Comparison of ENCODE assay signal across 15 mouse cellular contexts in genomic region chr1:184040181-184040580, GRCm38 (mm10). TPM values are rescaled to one million over a fixed set of nuclear protein-coding genes. Genes with fewer than 3 reads are reported as not detected.
DNase-seq lines count a peak whose midpoint lies in the region; ATAC-seq lines count a peak whose summit lies in the region.
"Had no signal": no experiment of that assay in that cellular context is flagged by ENCODE, and none has a peak within 500 bp of the region (broad histone marks: within the 10 kb centered on the region; RNA-seq: fewer than 3 reads in every experiment).

No protein-coding gene starts in this region.

- no peak overlapping the region for H3K4me3 ChIP-seq in hindbrain, embryonic 13.5 days
- H3K4me3 ChIP-seq in hindbrain, embryonic 10.5 days: no peak overlapping the region
- H3K4me3 ChIP-seq: forebrain, embryonic 15.5 days; hindbrain, embryonic 15.5 days had no signal

- no peaks in the 10 kb centered on the region for H3K9me3 ChIP-seq in hindbrain, embryonic 13.5 days
- no peaks in the 10 kb centered on the region for H3K9me3 ChIP-seq in hindbrain, embryonic 10.5 days
- H3K9me3 ChIP-seq: forebrain, embryonic 15.5 days; hindbrain, embryonic 15.5 days had no signal

- no peak overlapping the region for H3K9ac ChIP-seq in hindbrain, embryonic 13.5 days
- H3K9ac ChIP-seq: forebrain, embryonic 15.5 days; hindbrain, embryonic 15.5 days; lung, embryonic 14.5 days had no signal

- DNase-seq in gastrocnemius, adult 18-20 months (ENCODE audit: low spot score): peak; percentile 80
- no peak for DNase-seq in gastrocnemius, postnatal 4 days (ENCODE audit: low spot score in 2 of 2)
- DNase-seq in hindbrain, embryonic 10.5 days (ENCODE audit: low spot score): no peak
- peak; percentile 10 for DNase-seq in CD4-positive helper T cell, adult 2 months (ENCODE audit: low read depth, low spot score)
- DNase-seq in gastrocnemius, adult 8-10 months (ENCODE audit: low spot score in 2 of 2): peak; percentile 72 to 79
- DNase-seq in frontal cortex, adult 2 months (ENCODE audit: extremely low spot score in 1 of 2, low spot score in 1 of 2): no peak
- DNase-seq: cerebellum, adult 11 months; kidney, adult 2 months; lung, embryonic 14.5 days; right cerebral cortex, adult 18-20 months; thymus, adult 18-20 months had no signal

- H3K4me2 ChIP-seq in hindbrain, embryonic 13.5 days: peak overlapping the region; percentile 13
- H3K4me2 ChIP-seq: forebrain, embryonic 15.5 days; lung, embryonic 14.5 days had no signal

- 74% methylated on average over 11 of the region's 11 CpGs for WGBS in hindbrain, embryonic 13.5 days
- WGBS in hindbrain, embryonic 10.5 days: 83% methylated on average over 11 of the region's 11 CpGs

- H3K36me3 ChIP-seq in hindbrain, embryonic 13.5 days: no peaks in the 10 kb centered on the region
- peaks cover 23% of the 10 kb centered on the region for H3K36me3 ChIP-seq in hindbrain, embryonic 10.5 days
- H3K36me3 ChIP-seq: forebrain, embryonic 15.5 days; hindbrain, embryonic 15.5 days had no signal

- H3K27me3 ChIP-seq in hindbrain, embryonic 13.5 days: no peaks in the 10 kb centered on the region
- 0 out of 2 replicates have a peak, but pooled peaks cover 3% of the 10 kb centered on the region for H3K27me3 ChIP-seq in hindbrain, embryonic 10.5 days (ENCODE audit: insufficient read depth, poor library complexity, severe bottlenecking)
- H3K27me3 ChIP-seq: forebrain, embryonic 15.5 days; hindbrain, embryonic 15.5 days had no signal

- H3K27ac ChIP-seq in hindbrain, embryonic 13.5 days: no peak overlapping the region
- no peak overlapping the region for H3K27ac ChIP-seq in hindbrain, embryonic 10.5 days
- H3K27ac ChIP-seq: forebrain, embryonic 15.5 days; hindbrain, embryonic 15.5 days had no signal

- peaks cover 37% of the 10 kb centered on the region for H3K4me1 ChIP-seq in hindbrain, embryonic 13.5 days (replicated peaks)
- H3K4me1 ChIP-seq in hindbrain, embryonic 10.5 days (replicated peaks): peaks cover 34% of the 10 kb centered on the region

- no peak for ATAC-seq in hindbrain, embryonic 13.5 days (ENCODE audit: low FRiP score)
- ATAC-seq: forebrain, embryonic 15.5 days had no signal

RNA-seq across cellular contexts. Expression of gene 1700056E22Rik, which starts 6.1 kb away (rescaled TPM):
- under 1 TPM; 0.43 to 0.73 TPM for total RNA-seq in gastrocnemius, adult 18-20 months (2021)
- 1 to 10 TPM; 2.4 to 2.9 TPM for total RNA-seq in gastrocnemius, postnatal 4 days (2021)
- 1.3 TPM in 2 replicates for polyA plus RNA-seq in hindbrain, embryonic 13.5 days (2015; fragmentation: Nextera tagmentation; extraction: Ambion mirVana)
- 1.6 TPM in 2 replicates for polyA plus RNA-seq in hindbrain, embryonic 10.5 days (2016; fragmentation: Nextera tagmentation; extraction: Ambion mirVana)
- total RNA-seq in gastrocnemius, adult 8-10 months (2022): 1 to 10 TPM in 1 of 4 experiments, under 1 TPM in 3; 0.40 to 1.2 (median 0.49) TPM
- 0.28 and 0.57 TPM in 2 replicates for polyA plus RNA-seq in frontal cortex, adult 2 months (2012; rRNA removed)
- total RNA-seq: megakaryocyte-erythroid progenitor cell, adult 5-6 weeks had no signal

RNA-seq across cellular contexts. Expression of gene Dusp10, which starts 27.1 kb away (rescaled TPM):
- 10 to 100 TPM; 12.9 to 17.0 TPM for total RNA-seq in gastrocnemius, adult 18-20 months (2021)
- 10 to 100 TPM; 30.4 to 35.9 TPM for total RNA-seq in gastrocnemius, postnatal 4 days (2021)
- 4.7 and 5.2 TPM in 2 replicates for polyA plus RNA-seq in hindbrain, embryonic 13.5 days (2015; fragmentation: Nextera tagmentation; extraction: Ambion mirVana)
- polyA plus RNA-seq in hindbrain, embryonic 10.5 days (2016; fragmentation: Nextera tagmentation; extraction: Ambion mirVana): 6.7 and 6.8 TPM in 2 replicates
- 10 to 100 TPM; 18.7 to 31.0 (median 23.8) TPM for total RNA-seq in gastrocnemius, adult 8-10 months (2022)
- polyA plus RNA-seq in frontal cortex, adult 2 months (2012; rRNA removed): 7.2 and 10.0 TPM in 2 replicates

Comparison
In these comparisons a context has a peak if more than half of its experiments do, and no peak if none do; other contexts are left out.
1. DNase-seq: peak in gastrocnemius, adult 18-20 months (single experiment), CD4-positive helper T cell, adult 2 months (single experiment) and gastrocnemius, adult 8-10 months (2 of 2); none in gastrocnemius, postnatal 4 days (0 of 2), hindbrain, embryonic 10.5 days (single experiment) and frontal cortex, adult 2 months (0 of 2).